Mouse (Mus musculus): ENCODE data around the gene Hmgb2. TPM values are rescaled to one million over a fixed set of nuclear protein-coding genes. Genes with fewer than 3 reads are reported as not detected.
A peak's percentile ranks its signal among the peaks of the same experiment; 100 is the strongest.
"Not testable (repeated sequence)": the region's sequence is repeated elsewhere in the genome, so short reads cannot be mapped to it uniquely, and the experiment has no call there.

Gene Hmgb2
- polyA plus RNA-seq, 1 experiment from 2014 or later = 94.8 TPM

GRCm38 (mm10) chr8:57489366-57489765 lies 22.3 kb upstream of the Hmgb2 start:
- Histone ChIP-seq H3K9me3 (ENCODE audit: low read length) (no peaks in the 10 kb centered on the region), H3K4me3 (ENCODE audit: low read depth, low read length) (no peak overlapping the region), H3K27me3 (replicated peaks; ENCODE audit: insufficient read depth, low read length) (no peaks in the 10 kb centered on the region), H3K4me1 (ENCODE audit: insufficient read depth, low read depth, low read length) (no peaks in the 10 kb centered on the region), H3K36me3 (ENCODE audit: insufficient read depth, low read length) (no peaks in the 10 kb centered on the region), H3K27ac (ENCODE audit: low read length) (no peak overlapping the region), H3K4me2 (replicated peaks; ENCODE audit: low read depth, low read length) (no peak overlapping the region), H3K9ac (replicated peaks; ENCODE audit: low read depth) (no peak overlapping the region)
- 96% methylated on average over 1 of the region's 1 CpGs for WGBS
- TF ChIP-seq CTCF (IDR thresholded peaks at IDR 0.05) (no peak), EP300 (IDR thresholded peaks at IDR 0.05) (no peak)
- no peak for DNase-seq (ENCODE audit: low spot score)
- ATAC-seq = no peak

GRCm38 (mm10) chr8:57489896-57490295 lies 21.8 kb upstream of the Hmgb2 start:
- Histone ChIP-seq H3K4me3 (ENCODE audit: low read depth, low read length) (no peak overlapping the region), H3K9me3 (ENCODE audit: low read length) (no peaks in the 10 kb centered on the region), H3K4me1 (ENCODE audit: insufficient read depth, low read depth, low read length) (no peaks in the 10 kb centered on the region), H3K36me3 (ENCODE audit: insufficient read depth, low read length) (no peaks in the 10 kb centered on the region), H3K9ac (replicated peaks; ENCODE audit: low read depth) (no peak overlapping the region), H3K27me3 (replicated peaks; ENCODE audit: insufficient read depth, low read length) (no peaks in the 10 kb centered on the region), H3K4me2 (replicated peaks; ENCODE audit: low read depth, low read length) (no peak overlapping the region), H3K27ac (ENCODE audit: low read length) (no peak overlapping the region)
- DNase-seq (ENCODE audit: low spot score) (no peak), ATAC-seq (no peak)
- no peak for TF ChIP-seq EP300 (IDR thresholded peaks at IDR 0.05)
- TF ChIP-seq CTCF (IDR thresholded peaks at IDR 0.05) = no peak

GRCm38 (mm10) chr8:57491873-57492272 lies 19.8 kb upstream of the Hmgb2 start:
- no peak for TF ChIP-seq EP300 (IDR thresholded peaks at IDR 0.05)
- no peak for TF ChIP-seq CTCF (IDR thresholded peaks at IDR 0.05)
- no peak overlapping the region for H3K27ac ChIP-seq (ENCODE audit: low read length)
- H3K9me3 ChIP-seq (ENCODE audit: low read length) = no peaks in the 10 kb centered on the region
- WGBS = 86% methylated on average over 4 of the region's 4 CpGs
- no peaks in the 10 kb centered on the region for H3K36me3 ChIP-seq (ENCODE audit: insufficient read depth, low read length)
- DNase-seq (ENCODE audit: low spot score) (no peak), ATAC-seq (no peak)
- H3K9ac ChIP-seq (replicated peaks; ENCODE audit: low read depth) = no peak overlapping the region
- H3K4me2 ChIP-seq (replicated peaks; ENCODE audit: low read depth, low read length) = no peak overlapping the region
- no peaks in the 10 kb centered on the region for H3K4me1 ChIP-seq (ENCODE audit: insufficient read depth, low read depth, low read length)
- no peak overlapping the region for H3K4me3 ChIP-seq (ENCODE audit: low read depth, low read length)
- no peaks in the 10 kb centered on the region for H3K27me3 ChIP-seq (replicated peaks; ENCODE audit: insufficient read depth, low read length)

- DNase-seq (ENCODE audit: low spot score) (no peak), ATAC-seq (no peak; the same call in 1 of the 2 replicates)
- Histone ChIP-seq H3K4me1 (ENCODE audit: insufficient read depth, low read depth, low read length) (no peaks in the 10 kb centered on the region; the same call in 1 of the 2 replicates), H3K9me3 (ENCODE audit: low read length) (no peaks in the 10 kb centered on the region), H3K27ac (ENCODE audit: low read length) (no peak overlapping the region), H3K36me3 (ENCODE audit: insufficient read depth, low read length) (no peaks in the 10 kb centered on the region), H3K9ac (replicated peaks; ENCODE audit: low read depth) (no peak overlapping the region), H3K4me3 (ENCODE audit: low read depth, low read length) (no peak overlapping the region; the same call in 1 of the 2 replicates), H3K27me3 (replicated peaks; ENCODE audit: insufficient read depth, low read length) (no peaks in the 10 kb centered on the region), H3K4me2 (replicated peaks; ENCODE audit: low read depth, low read length) (peak overlapping the region; percentile 25)
- TF ChIP-seq CTCF (IDR thresholded peaks at IDR 0.05) (no peak), EP300 (IDR thresholded peaks at IDR 0.05) (no peak)
- WGBS = 35% methylated on average over 8 of the region's 8 CpGs
Measured at GRCm38 (mm10) chr8:57498494-57498846, 13.2 kb upstream of the Hmgb2 start.

GRCm38 (mm10) chr8:57498847-57499511 lies 12.7 kb upstream of the Hmgb2 start:
- WGBS = 25% methylated on average over 17 of the region's 17 CpGs
- H3K27ac ChIP-seq (ENCODE audit: low read length) = no peak overlapping the region
- H3K4me3 ChIP-seq (ENCODE audit: low read depth, low read length) = no peak overlapping the region; the same call in 1 of the 2 replicates
- no peak; the same call in 1 of the 2 replicates for TF ChIP-seq EP300 (IDR thresholded peaks at IDR 0.05)
- no peak for TF ChIP-seq CTCF (IDR thresholded peaks at IDR 0.05)
- peak; percentile 70 for ATAC-seq
- no peaks in the 10 kb centered on the region for H3K9me3 ChIP-seq (ENCODE audit: low read length)
- H3K4me2 ChIP-seq (replicated peaks; ENCODE audit: low read depth, low read length) = peak overlapping the region; percentile 25
- peak; percentile 65 for DNase-seq (ENCODE audit: low spot score)
- H3K4me1 ChIP-seq (ENCODE audit: insufficient read depth, low read depth, low read length) = no peaks in the 10 kb centered on the region; the same call in 1 of the 2 replicates
- H3K27me3 ChIP-seq (replicated peaks; ENCODE audit: insufficient read depth, low read length) = no peaks in the 10 kb centered on the region
- no peaks in the 10 kb centered on the region for H3K36me3 ChIP-seq (ENCODE audit: insufficient read depth, low read length)
- no peak overlapping the region for H3K9ac ChIP-seq (replicated peaks; ENCODE audit: low read depth)

GRCm38 (mm10) chr8:57503641-57504040 lies 8.1 kb upstream of the Hmgb2 start:
- Histone ChIP-seq H3K9ac (replicated peaks; ENCODE audit: low read depth) (no peak overlapping the region), H3K4me1 (ENCODE audit: insufficient read depth, low read depth, low read length) (no peaks in the 10 kb centered on the region; the same call in 1 of the 2 replicates), H3K27me3 (replicated peaks; ENCODE audit: insufficient read depth, low read length) (no peaks in the 10 kb centered on the region), H3K4me2 (replicated peaks; ENCODE audit: low read depth, low read length) (no peak overlapping the region), H3K4me3 (ENCODE audit: low read depth, low read length) (no peak overlapping the region), H3K36me3 (ENCODE audit: insufficient read depth, low read length) (no peaks in the 10 kb centered on the region), H3K9me3 (ENCODE audit: low read length) (no peaks in the 10 kb centered on the region), H3K27ac (ENCODE audit: low read length) (no peak overlapping the region)
- no peak; the same call in 1 of the 2 replicates for ATAC-seq
- DNase-seq (ENCODE audit: low spot score) = peak; percentile 45
- WGBS = 46% methylated on average over 5 of the region's 5 CpGs
- no peak for TF ChIP-seq EP300 (IDR thresholded peaks at IDR 0.05)
- TF ChIP-seq CTCF (IDR thresholded peaks at IDR 0.05) = peak; percentile 96

GRCm38 (mm10) chr8:57505500-57505899 lies 6.2 kb upstream of the Hmgb2 start:
- H3K27ac ChIP-seq (ENCODE audit: low read length); DNase-seq (ENCODE audit: low spot score); H3K4me3 ChIP-seq (ENCODE audit: low read depth, low read length); H3K4me2 ChIP-seq (replicated peaks; ENCODE audit: low read depth, low read length); H3K9me3 ChIP-seq (ENCODE audit: low read length); H3K27me3 ChIP-seq (replicated peaks; ENCODE audit: insufficient read depth, low read length); H3K36me3 ChIP-seq (ENCODE audit: insufficient read depth, low read length); H3K4me1 ChIP-seq (ENCODE audit: insufficient read depth, low read depth, low read length); H3K9ac ChIP-seq (replicated peaks; ENCODE audit: low read depth): not testable (repeated sequence)
- peak; percentile 23; the same call in 1 of the 2 replicates for ATAC-seq
- 81% methylated on average over 1 of the region's 1 CpGs for WGBS
